Mouse (Mus musculus): Measurements from ENCODE around the gene Bmp2k.

DNA sequence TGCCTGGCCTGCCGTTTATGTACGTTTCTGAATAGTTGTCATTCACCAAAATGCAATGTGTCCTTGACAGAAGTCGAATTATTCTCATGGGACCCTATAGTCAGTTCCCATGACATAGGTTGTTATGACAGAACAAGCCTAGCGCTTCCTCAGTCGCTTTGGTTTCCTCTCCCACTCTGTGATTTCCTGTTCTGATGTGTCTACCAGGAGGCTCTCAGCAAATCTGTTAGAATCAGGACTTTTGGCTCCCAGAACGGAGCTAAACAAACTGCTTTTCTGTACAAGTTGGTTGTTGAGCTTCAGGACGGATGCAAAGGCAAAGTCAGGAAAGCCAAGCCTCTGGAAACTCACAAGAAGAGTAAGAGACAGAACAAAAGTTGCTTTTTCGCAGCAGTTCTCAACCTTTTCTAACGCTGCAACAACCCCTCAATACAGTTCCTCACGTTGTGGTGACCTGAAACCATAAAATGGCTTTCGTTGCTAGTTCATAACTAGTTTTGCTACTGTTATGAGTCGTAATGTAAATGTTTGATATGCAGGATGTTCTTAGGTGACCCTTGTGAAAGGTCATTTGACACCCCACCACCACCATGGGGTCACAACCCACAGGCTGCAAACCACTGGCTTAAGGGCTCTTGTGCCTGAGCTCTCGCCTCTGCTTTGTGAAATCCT, 48.5 kb upstream of the Bmp2k start:
- TF ChIP-seq CTCF (conservative IDR thresholded peaks at IDR 0.05 in 1 of 2, IDR thresholded peaks at IDR 0.05 in 1 of 2; ENCODE audit: low read depth in 2 of 2, low read length in 2 of 2) (no peak), POLR2A (IDR thresholded peaks at IDR 0.05; ENCODE audit: low read depth, low read length) (no peak), ELF1 (IDR thresholded peaks at IDR 0.05; ENCODE audit: low read depth, low read length) (no peak), EP300 (IDR thresholded peaks at IDR 0.05; ENCODE audit: low read length) (peak; percentile 61; the same call in 1 of the 2 replicates)

All from CH12.LX (cell line).